Mouse (Mus musculus) liver, embryonic 15.5 days (tissue): ENCODE data around the gene Trpv5. TPM values are rescaled to one million over a fixed set of nuclear protein-coding genes. Genes with fewer than 3 reads are reported as not detected.

Experiments used
- ATAC-seq: fragments of 200-750 bp; cut with Nextera tagmentation; 2 replicates; pipeline ENCODE4 v1.8.0; 2017; ENCODE audit warnings: moderate number of reproducible peaks, mild to moderate bottlenecking, moderate library complexity; ENCODE audit not compliant: insufficient read depth
- H3K27ac ChIP-seq: fragments of 300-500 bp; sonication (generic); replicated peaks from 2 replicates; pipeline ENCODE4 v1.5.1; 2015; ENCODE audit warnings: mild to moderate bottlenecking, inconsistent platforms
- H3K27me3 ChIP-seq: fragments of 300-500 bp; sonication (generic); 2 replicates; pipeline ENCODE4 v1.6.1; 2015; ENCODE audit warnings: mild to moderate bottlenecking, inconsistent platforms
- H3K36me3 ChIP-seq: fragments of 300-500 bp; sonication (generic); replicated peaks from 2 replicates; pipeline ENCODE4 v1.6.1; 2015; ENCODE audit warnings: moderate library complexity, mild to moderate bottlenecking, inconsistent platforms
- H3K4me1 ChIP-seq: fragments of 300-500 bp; sonication (generic); replicated peaks from 2 replicates; pipeline ENCODE4 v1.6.1; 2015; ENCODE audit warnings: inconsistent platforms
- H3K4me2 ChIP-seq: fragments of 300-500 bp; sonication (generic); 2 replicates; pipeline ENCODE4 v1.6.1; 2015; ENCODE audit warnings: moderate library complexity, mild to moderate bottlenecking, inconsistent platforms
- H3K4me3 ChIP-seq: fragments of 300-500 bp; sonication (generic); replicated peaks from 2 replicates; pipeline ENCODE4 v1.5.1; 2015; ENCODE audit warnings: mild to moderate bottlenecking, inconsistent platforms
- H3K9ac ChIP-seq: fragments of 300-500 bp; sonication (generic); 2 replicates; pipeline ENCODE4 v1.6.1; 2015; ENCODE audit warnings: moderate library complexity, mild to moderate bottlenecking, inconsistent platforms
- H3K9me3 ChIP-seq: fragments of 300-500 bp; sonication (generic); replicated peaks from 2 replicates; pipeline ENCODE4 v1.6.1; 2016; ENCODE audit warnings: inconsistent platforms
- WGBS: fragments of 180-500 bp; shearing (Covaris S2); methylation state at CpG from one replicate; pipeline ENCODE4 v1.1.7; 2015; ENCODE audit warnings: mixed read lengths; ENCODE audit not compliant: insufficient replicate concordance; 5-methylcytosine and 5-hydroxymethylcytosine counted together
- polyA plus RNA-seq: library from polyadenylated mRNA; unstranded; fragments of >200 nt; fragmentation: Nextera tagmentation; extraction: Ambion mirVana; gene quantifications from 2 replicates; pipeline ENCODE4 v1.2.1, GENCODE M21; 2015

The Trpv5 gene
- polyA plus RNA-seq, 1 experiment from 2014 or later = 0.02 TPM

- whole genome bisulfite sequencing = 22% methylated on average over 5 of the region's 5 CpGs
- Histone ChIP-seq H3K4me2 (no peak overlapping the region), H3K9me3 (no peaks in the 10 kb centered on the region), H3K9ac (no peak overlapping the region), H3K27ac (peak overlapping the region; percentile 67), H3K4me1 (peaks cover 42% of the 10 kb centered on the region), H3K4me3 (no peak overlapping the region), H3K27me3 (no peaks in the 10 kb centered on the region), H3K36me3 (peaks cover 61% of the 10 kb centered on the region)
- ATAC-seq = peak; percentile 76
Measured at GRCm38 (mm10) chr6:41684911-41685310, 4.3 kb upstream of the Trpv5 start.

GRCm38 (mm10) chr6:41684131-41684530 is 3.6 kb upstream of the Trpv5 start, which contains the start of gene Llcfc1:
Llcfc1 (plus strand) TSS chr6:41684431.
- Histone ChIP-seq H3K4me2 (no peak within 1 kb of the TSS), H3K36me3 (peaks cover 53% of the 10 kb centered on the region), H3K9ac (no peak within 1 kb of the TSS), H3K27me3 (no peaks in the 10 kb centered on the region), H3K4me3 (no peak within 1 kb of the TSS), H3K27ac (peak within 1 kb of the TSS; percentile 67), H3K4me1 (peaks cover 34% of the 10 kb centered on the region), H3K9me3 (no peaks in the 10 kb centered on the region)
- no peak for ATAC-seq
- 91% methylated on average over 2 of the region's 2 CpGs for whole genome bisulfite sequencing

DNA sequence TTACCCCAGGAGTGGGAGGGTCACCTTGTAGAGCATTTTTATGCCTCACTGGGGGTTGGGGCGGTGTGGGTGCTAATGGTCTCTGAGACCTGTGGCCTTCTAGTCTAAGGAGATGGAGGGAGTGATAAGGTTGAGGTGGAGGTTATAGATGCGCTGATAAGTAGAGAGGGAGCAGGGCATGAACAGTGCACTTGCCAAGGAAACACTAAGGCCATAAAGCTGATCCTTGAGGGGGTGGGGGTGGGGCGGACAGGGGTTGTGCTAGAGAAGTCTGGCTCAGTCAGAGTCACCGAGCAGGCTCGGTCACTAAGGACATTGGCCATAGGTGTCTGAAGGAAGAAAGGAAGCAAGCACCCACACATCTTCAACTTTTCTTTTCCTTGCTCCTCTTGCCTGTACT is 1.1 kb upstream of the Trpv5 start:
- 72% methylated on average over 5 of the region's 5 CpGs for WGBS
- H3K9me3 ChIP-seq = no peaks in the 10 kb centered on the region
- H3K4me3 ChIP-seq = no peak overlapping the region
- H3K27me3 ChIP-seq = no peaks in the 10 kb centered on the region
- H3K4me2 ChIP-seq = no peak overlapping the region
- no peak overlapping the region for H3K27ac ChIP-seq
- H3K36me3 ChIP-seq = peaks cover 29% of the 10 kb centered on the region
- ATAC-seq = no peak
- no peak overlapping the region for H3K9ac ChIP-seq
- peaks cover 14% of the 10 kb centered on the region for H3K4me1 ChIP-seq

DNA sequence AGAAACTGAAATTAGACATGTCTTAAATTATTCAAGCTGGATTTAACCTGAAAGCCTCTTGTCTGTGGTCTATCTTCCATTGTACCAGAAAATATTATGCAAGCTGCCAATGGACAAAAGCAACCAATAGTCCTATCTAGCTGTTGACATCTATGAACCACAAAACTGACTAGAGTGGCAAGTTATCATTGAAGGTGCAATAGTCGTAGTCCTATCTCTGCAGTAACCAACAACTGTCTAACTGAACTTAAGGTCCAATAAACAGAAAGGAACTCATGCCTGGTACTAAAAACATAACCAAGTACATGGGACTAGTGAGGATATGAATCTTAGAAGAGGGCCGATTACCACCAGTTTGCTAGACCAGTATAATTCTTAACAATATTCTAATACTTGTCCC is 4.0 kb downstream of the Trpv5 start:
- Histone ChIP-seq H3K4me2 (no peak overlapping the region), H3K9me3 (no peaks in the 10 kb centered on the region), H3K27ac (no peak overlapping the region), H3K27me3 (no peaks in the 10 kb centered on the region), H3K4me3 (no peak overlapping the region), H3K4me1 (no peaks in the 10 kb centered on the region), H3K9ac (no peak overlapping the region), H3K36me3 (no peaks in the 10 kb centered on the region)
- WGBS = 29% methylated on average over 2 of the region's 2 CpGs
- ATAC-seq = no peak

- H3K4me1 ChIP-seq = no peaks in the 10 kb centered on the region
- no peak overlapping the region for H3K4me2 ChIP-seq
- no peak overlapping the region for H3K9ac ChIP-seq
- no peaks in the 10 kb centered on the region for H3K36me3 ChIP-seq
- H3K4me3 ChIP-seq = no peak overlapping the region
- no peak for ATAC-seq
- H3K27ac ChIP-seq = no peak overlapping the region
- H3K27me3 ChIP-seq = no peaks in the 10 kb centered on the region
- H3K9me3 ChIP-seq = no peaks in the 10 kb centered on the region
- 12% methylated on average over 2 of the region's 2 CpGs for WGBS
Measured at GRCm38 (mm10) chr6:41662320-41662719, 18.2 kb downstream of the Trpv5 start.

DNA sequence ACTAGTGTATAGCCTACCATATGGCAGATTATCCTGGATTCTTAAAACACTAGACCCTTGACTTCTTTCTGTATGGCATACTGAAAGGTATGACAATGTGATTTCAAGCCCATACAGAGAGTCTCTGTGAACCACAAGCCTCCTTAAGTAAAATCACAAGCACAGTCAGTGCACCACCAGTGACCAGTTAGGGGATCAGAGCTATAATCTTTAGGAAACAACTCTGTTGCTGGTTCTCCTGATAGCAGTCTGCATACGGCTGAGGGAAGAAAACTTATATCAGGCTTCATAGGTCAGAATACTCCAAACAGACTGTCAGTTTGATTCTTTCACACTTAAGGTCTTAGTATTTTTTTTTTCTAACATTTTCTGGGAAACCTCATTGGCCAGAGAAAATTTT is 22.1 kb downstream of the Trpv5 start:
- ATAC-seq = no peak
- no peaks in the 10 kb centered on the region for H3K9me3 ChIP-seq
- H3K36me3 ChIP-seq = no peaks in the 10 kb centered on the region
- H3K4me2 ChIP-seq = no peak overlapping the region
- no peak overlapping the region for H3K4me3 ChIP-seq
- H3K27me3 ChIP-seq = no peaks in the 10 kb centered on the region
- no peak overlapping the region for H3K27ac ChIP-seq
- no peak overlapping the region for H3K9ac ChIP-seq
- 20% methylated on average over 1 of the region's 1 CpGs for WGBS
- H3K4me1 ChIP-seq = no peaks in the 10 kb centered on the region

DNA sequence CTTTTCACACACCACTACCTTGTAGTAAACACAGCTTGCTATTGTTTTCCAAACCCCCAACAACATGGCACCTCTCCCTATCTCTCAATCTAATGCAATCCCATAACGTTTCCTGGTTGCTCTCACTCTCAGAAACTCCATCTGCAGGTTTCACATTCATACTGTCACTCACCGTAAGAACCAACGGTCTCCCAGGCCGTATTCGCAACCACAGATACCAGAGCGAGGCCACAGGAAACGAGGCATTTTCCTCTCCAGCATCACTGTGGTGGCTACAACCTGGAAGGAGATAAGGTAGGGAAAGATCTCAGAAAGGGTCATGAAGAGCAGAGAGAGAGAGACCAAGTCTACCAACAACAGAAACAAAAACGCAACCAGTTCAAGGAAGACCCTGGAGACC is 25.9 kb downstream of the Trpv5 start:
- no peak overlapping the region for H3K9ac ChIP-seq
- H3K4me2 ChIP-seq = no peak overlapping the region
- no peaks in the 10 kb centered on the region for H3K4me1 ChIP-seq
- no peak overlapping the region for H3K4me3 ChIP-seq
- ATAC-seq = no peak
- H3K36me3 ChIP-seq = no peaks in the 10 kb centered on the region
- WGBS = 15% methylated on average over 8 of the region's 8 CpGs
- no peak overlapping the region for H3K27ac ChIP-seq
- no peaks in the 10 kb centered on the region for H3K9me3 ChIP-seq
- H3K27me3 ChIP-seq = no peaks in the 10 kb centered on the region

- no peak overlapping the region for H3K4me3 ChIP-seq
- no peak overlapping the region for H3K4me2 ChIP-seq
- H3K9me3 ChIP-seq = no peaks in the 10 kb centered on the region
- WGBS = 42% methylated on average over 5 of the region's 5 CpGs
- no peak for ATAC-seq
- H3K36me3 ChIP-seq = no peaks in the 10 kb centered on the region
- H3K9ac ChIP-seq = no peak overlapping the region
- no peaks in the 10 kb centered on the region for H3K27me3 ChIP-seq
- no peak overlapping the region for H3K27ac ChIP-seq
- no peaks in the 10 kb centered on the region for H3K4me1 ChIP-seq
Measured at GRCm38 (mm10) chr6:41653173-41653572, 27.4 kb downstream of the Trpv5 start.

DNA sequence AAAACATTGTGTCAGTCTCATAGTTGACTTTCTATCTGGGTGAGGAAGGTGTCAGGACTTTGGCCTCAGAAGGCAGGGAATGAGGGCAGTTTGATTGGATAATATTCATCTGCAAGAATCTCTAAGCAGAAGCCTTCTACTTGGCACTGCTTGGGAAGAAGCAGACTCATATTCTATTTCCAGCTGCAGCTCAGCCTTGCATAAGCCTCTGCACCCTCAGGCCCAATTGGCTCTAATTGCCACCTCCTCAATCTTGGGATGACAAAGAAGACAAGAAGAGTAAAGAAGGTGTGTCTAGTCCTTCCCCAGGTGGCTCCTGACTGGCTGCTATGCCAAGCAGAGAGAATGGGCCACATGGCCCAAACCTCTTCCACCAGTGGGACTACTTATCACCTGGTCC is 33.9 kb downstream of the Trpv5 start:
- H3K36me3 ChIP-seq = no peaks in the 10 kb centered on the region
- H3K4me3 ChIP-seq = no peak overlapping the region
- no peaks in the 10 kb centered on the region for H3K9me3 ChIP-seq
- no peak overlapping the region for H3K4me2 ChIP-seq
- no peak overlapping the region for H3K9ac ChIP-seq
- no peak for ATAC-seq
- no peaks in the 10 kb centered on the region for H3K27me3 ChIP-seq
- 0 out of 2 replicates have a peak, but pooled peaks cover 3% of the 10 kb centered on the region for H3K4me1 ChIP-seq
- no peak overlapping the region for H3K27ac ChIP-seq

DNA sequence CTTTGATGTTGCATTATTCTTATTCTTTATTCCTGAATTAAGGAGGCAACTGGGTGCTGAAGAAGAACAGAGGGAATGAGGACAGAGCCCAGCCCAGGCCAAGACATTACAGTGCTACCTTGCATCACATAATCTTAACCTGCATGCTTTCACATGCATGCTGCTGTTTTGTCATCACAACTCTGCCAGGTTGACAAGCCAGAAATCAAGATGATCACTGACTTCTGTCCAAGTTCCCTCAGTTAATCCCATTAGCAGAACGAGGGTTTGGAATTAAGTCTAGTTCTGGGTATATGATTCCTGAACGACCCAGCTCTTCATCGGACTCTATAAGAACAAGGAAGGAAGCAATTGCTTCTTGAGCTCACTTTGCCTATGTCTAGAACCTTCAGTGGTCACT is 34.3 kb downstream of the Trpv5 start:
- no peak overlapping the region for H3K4me3 ChIP-seq
- no peak overlapping the region for H3K9ac ChIP-seq
- 0 out of 2 replicates have a peak, but pooled peaks cover 3% of the 10 kb centered on the region for H3K4me1 ChIP-seq
- no peaks in the 10 kb centered on the region for H3K27me3 ChIP-seq
- WGBS = 65% methylated on average over 3 of the region's 3 CpGs
- ATAC-seq = no peak
- H3K4me2 ChIP-seq = no peak overlapping the region
- no peak overlapping the region for H3K27ac ChIP-seq
- no peaks in the 10 kb centered on the region for H3K36me3 ChIP-seq
- H3K9me3 ChIP-seq = no peaks in the 10 kb centered on the region

GRCm38 (mm10) chr6:41643227-41643626 is 37.3 kb downstream of the Trpv5 start:
- Histone ChIP-seq H3K9me3 (no peaks in the 10 kb centered on the region), H3K4me1 (0 out of 2 replicates have a peak, but pooled peaks cover 3% of the 10 kb centered on the region), H3K4me3 (no peak overlapping the region), H3K36me3 (no peaks in the 10 kb centered on the region), H3K9ac (no peak overlapping the region), H3K27me3 (no peaks in the 10 kb centered on the region), H3K4me2 (no peak overlapping the region), H3K27ac (no peak overlapping the region)
- WGBS = 65% methylated on average over 3 of the region's 3 CpGs
- ATAC-seq = peak; percentile 31; the same call in 1 of the 2 replicates

- Histone ChIP-seq H3K4me3 (no peak overlapping the region), H3K4me2 (no peak overlapping the region), H3K36me3 (no peaks in the 10 kb centered on the region), H3K27me3 (no peaks in the 10 kb centered on the region), H3K9ac (no peak overlapping the region), H3K9me3 (no peaks in the 10 kb centered on the region), H3K4me1 (0 out of 2 replicates have a peak, but pooled peaks cover 3% of the 10 kb centered on the region), H3K27ac (no peak overlapping the region)
- WGBS = 67% methylated on average over 4 of the region's 4 CpGs
- ATAC-seq = no peak
Measured at GRCm38 (mm10) chr6:41642765-41643164, 37.8 kb downstream of the Trpv5 start.
